Mouse (Mus musculus) brain, embryonic 14.5 days (tissue): ENCODE measurements around the gene Gemin6. TPM values are rescaled to one million over a fixed set of nuclear protein-coding genes. Genes with fewer than 3 reads are reported as not detected.
"Not testable (repeated sequence)": the region's sequence is repeated elsewhere in the genome, so short reads cannot be mapped to it uniquely, and the experiment has no call there.

Experiments used
- DNase-seq: peaks from one replicate; pipeline ENCODE4 v3.0.0-alpha.2; 2011; ENCODE audit warnings: low read depth
- CTCF ChIP-seq: fragments of 200-500 bp; IDR thresholded peaks from 2 replicates; pipeline ENCODE4 v1.5.1; 2012; ENCODE audit warnings: inconsistent platforms, mild to moderate bottlenecking, moderate library complexity, borderline replicate concordance; ENCODE audit not compliant: insufficient read depth, insufficient read length; ENCODE audit errors: extremely low read depth
- POLR2A ChIP-seq: fragments of 200-500 bp; IDR thresholded peaks from 2 replicates; pipeline ENCODE4 v1.6.1; 2012; ENCODE audit warnings: mild to moderate bottlenecking, inconsistent platforms, borderline replicate concordance; ENCODE audit not compliant: poor library complexity, insufficient read depth, insufficient read length, severe bottlenecking; ENCODE audit errors: extremely low read depth
- polyA plus RNA-seq: library from polyadenylated mRNA; depleted of rRNA; stranded (reverse); fragments of >200 nt; gene quantifications from 2 replicates; pipeline ENCODE4 v1.2.3, GENCODE M21; 2012; rRNA removed

Gemin6 gene
- polyA plus RNA-seq, 1 experiment = 9.7 TPM

- DNase-seq = no peak
- no peak for TF ChIP-seq POLR2A
- TF ChIP-seq CTCF = no peak
Measured at GRCm38 (mm10) chr17:80252757-80253525, 28.7 kb downstream of the Gemin6 start.

DNA sequence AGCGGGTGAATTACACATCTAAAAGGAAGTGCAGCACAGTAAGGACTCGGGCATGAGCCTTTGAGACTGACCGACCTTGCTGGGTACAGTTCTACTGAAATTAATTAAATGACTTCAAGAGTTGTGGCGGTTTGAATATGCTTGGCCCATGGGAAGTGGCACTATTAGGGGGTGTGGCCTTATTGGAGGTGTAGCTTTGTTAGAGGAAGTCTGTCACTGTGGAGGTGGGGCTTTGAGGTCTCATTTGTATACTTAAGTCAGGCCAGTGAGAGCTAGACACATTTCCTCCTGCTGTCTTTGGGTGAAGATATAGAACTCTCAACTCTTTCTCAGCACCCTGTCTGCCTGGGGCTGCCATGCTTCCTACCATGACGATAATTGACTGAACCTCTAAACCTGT is 30.2 kb downstream of the Gemin6 start:
- no peak for DNase-seq
- TF ChIP-seq CTCF = no peak
- TF ChIP-seq POLR2A = no peak

DNA sequence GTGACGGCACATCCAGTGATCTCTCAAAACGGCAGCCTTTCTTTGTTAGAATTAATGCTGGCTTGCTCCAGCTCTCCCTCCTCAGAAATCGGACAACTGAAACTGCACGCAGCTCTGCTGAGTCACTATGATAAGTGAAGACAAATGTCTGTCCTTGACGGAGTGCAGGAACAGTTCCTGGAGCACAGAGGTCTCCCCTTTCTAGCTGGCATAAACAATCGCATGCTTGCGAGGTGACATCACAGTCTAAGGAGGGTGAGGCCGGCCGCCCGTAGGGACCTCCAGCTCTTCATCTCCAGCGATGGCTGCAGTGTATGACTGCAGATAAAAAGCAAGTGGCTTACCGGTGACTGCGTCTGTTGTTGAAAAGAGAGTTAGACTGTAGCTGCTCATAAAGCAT is 31.0 kb downstream of the Gemin6 start:
- TF ChIP-seq POLR2A (no peak), CTCF (no peak)
- peak; percentile 15 for DNase-seq

- DNase-seq = no peak
- no peak for TF ChIP-seq CTCF
- no peak for TF ChIP-seq POLR2A
Measured at GRCm38 (mm10) chr17:80267065-80267464, 42.8 kb downstream of the Gemin6 start.

- TF ChIP-seq CTCF (no peak), POLR2A (no peak)
- DNase-seq = no peak
Measured at GRCm38 (mm10) chr17:80268151-80268550, 43.9 kb downstream of the Gemin6 start.

DNA sequence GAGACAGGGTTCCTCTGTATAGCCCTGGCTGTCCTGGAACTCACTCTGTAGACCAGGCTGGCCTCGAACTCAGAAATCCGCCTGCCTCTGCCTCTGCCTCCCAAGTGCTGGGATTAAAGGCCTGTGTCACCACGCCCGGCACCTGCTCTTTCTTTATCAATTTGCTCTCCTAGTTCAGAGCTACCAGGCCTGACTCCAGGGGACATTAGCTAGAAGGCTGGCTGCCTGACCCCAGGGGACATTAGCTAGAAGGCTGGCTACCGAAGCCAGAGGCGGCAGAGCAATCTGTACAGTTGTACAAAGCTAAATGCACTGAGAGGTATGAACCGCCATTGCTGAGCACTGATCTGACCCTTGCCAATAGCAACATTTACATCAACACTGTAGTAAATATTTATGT is 46.4 kb downstream of the Gemin6 start:
- DNase-seq = not testable (repeated sequence)

Other genes with a start within 250 kb of the Gemin6 start
- gene Hnrnpll, start 162.1 kb upstream of the Gemin6 start, polyA plus RNA-seq = 81.9 and 85.7 TPM in 2 replicates
- 2.3 and 2.4 TPM in 2 replicates for gene Galm, start 97.0 kb upstream of the Gemin6 start, polyA plus RNA-seq
- 326 and 421 TPM in 2 replicates for gene Srsf7, start 17.1 kb upstream of the Gemin6 start, polyA plus RNA-seq
- gene Ttc39d, start 17.0 kb upstream of the Gemin6 start, polyA plus RNA-seq = 0.05 and 0.08 TPM in 2 replicates
- 16.0 and 25.6 TPM in 2 replicates for gene Morn2, start 65.8 kb downstream of the Gemin6 start, polyA plus RNA-seq
- gene Dhx57, start 66.0 kb downstream of the Gemin6 start, polyA plus RNA-seq = 65.0 and 69.8 TPM in 2 replicates
- 1.9 and 3.1 TPM in 2 replicates for gene Arhgef33, start 83.0 kb downstream of the Gemin6 start, polyA plus RNA-seq
- 0.93 and 2.3 TPM in 2 replicates for gene Gm10190, start 149.1 kb downstream of the Gemin6 start, polyA plus RNA-seq